Mouse (Mus musculus): ENCODE measurements around the gene Lipe. TPM values are rescaled to one million over a fixed set of nuclear protein-coding genes. Genes with fewer than 3 reads are reported as not detected.

Gene Lipe
- polyA plus RNA-seq, 1 experiment, result 24.8 TPM

DNA sequence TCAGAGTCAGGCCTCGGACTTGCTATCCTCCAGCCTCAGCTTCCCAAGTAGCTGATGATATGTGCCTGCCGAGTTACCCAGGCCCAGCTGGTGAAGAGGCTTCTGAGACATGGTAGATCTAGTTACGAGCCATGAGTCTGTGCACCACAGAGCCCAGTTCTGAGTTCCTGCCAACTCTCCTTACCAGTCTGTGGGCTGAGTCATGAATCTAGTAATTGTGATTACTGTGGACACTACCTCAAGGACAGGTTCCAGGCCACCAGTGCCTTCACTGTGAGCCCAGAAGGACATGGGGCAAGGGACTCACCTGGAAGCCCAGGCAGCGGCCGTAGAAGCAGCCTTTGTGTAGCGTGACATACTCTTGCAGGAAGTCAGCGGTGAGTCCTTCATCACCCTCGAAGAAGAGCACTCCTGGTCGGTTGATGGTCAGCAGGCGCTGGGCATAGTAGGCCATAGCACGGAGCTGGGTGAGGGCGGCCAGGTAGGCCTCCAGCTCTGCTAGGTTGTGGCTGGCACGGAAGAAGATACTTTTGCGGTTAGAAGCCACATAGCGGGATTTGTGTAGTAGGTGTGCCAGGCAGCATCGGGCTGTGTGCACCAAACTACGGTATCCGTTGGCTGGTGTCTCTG, 10.6 kb downstream of the Lipe start:
- DNase-seq (ENCODE audit: low spot score), result peak; percentile 20

GRCm38 (mm10) chr7:25385850-25386555, 12.5 kb downstream of the Lipe start:
- peak; percentile 70 for DNase-seq (ENCODE audit: low spot score)

DNA sequence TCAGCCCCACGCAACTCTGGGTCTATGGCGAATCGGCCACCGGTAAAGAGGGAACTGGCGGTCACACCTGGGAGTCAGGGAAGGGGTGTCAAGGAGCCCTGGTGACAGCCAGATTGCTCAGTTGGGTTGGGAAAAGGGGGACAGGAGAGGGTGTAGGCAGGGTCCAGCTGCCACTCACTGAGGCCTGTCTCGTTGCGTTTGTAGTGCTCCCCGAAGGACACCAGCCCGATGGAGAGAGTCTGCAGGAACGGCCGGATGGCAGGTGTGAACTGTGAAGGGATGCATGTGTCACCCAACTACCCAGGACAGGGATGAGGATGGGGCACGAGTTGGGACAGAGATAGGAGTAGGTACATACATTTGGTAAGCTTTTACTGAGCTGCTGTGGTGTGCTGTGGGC, 13.3 kb downstream of the Lipe start:
- peak; percentile 19 for DNase-seq (ENCODE audit: low spot score)

- no peak for DNase-seq (ENCODE audit: low spot score)
Observed at GRCm38 (mm10) chr7:25384818-25385217, 13.7 kb downstream of the Lipe start.

DNA sequence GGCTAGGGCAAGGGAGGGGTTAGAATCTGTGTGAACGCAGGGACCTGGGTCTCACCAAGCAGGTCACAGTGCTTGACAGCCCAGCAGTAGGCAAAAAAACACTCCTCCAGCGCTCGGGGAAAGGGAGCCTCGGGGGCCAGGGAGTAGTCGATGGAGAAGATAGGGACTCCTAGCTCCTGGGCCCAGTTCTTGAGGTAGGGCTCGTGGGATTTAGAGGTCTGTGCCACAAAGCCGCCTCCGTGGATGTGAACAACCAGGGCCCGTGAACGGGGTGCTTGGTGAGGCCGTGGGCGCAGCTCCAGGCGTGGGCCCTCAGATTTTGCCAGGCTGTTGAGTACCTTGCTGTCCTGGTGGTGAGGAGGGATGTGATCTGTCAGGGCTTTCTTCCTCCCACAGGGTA, 14.2 kb downstream of the Lipe start:
- no peak for DNase-seq (ENCODE audit: low spot score)

- no peak for DNase-seq (ENCODE audit: low spot score)
Observed at GRCm38 (mm10) chr7:25383891-25384290, 14.6 kb downstream of the Lipe start.

GRCm38 (mm10) chr7:25383385-25383784, 15.1 kb downstream of the Lipe start:
- no peak for DNase-seq (ENCODE audit: low spot score)

- DNase-seq (ENCODE audit: low spot score), result no peak
Observed at GRCm38 (mm10) chr7:25382541-25382940, 16.0 kb downstream of the Lipe start.

DNA sequence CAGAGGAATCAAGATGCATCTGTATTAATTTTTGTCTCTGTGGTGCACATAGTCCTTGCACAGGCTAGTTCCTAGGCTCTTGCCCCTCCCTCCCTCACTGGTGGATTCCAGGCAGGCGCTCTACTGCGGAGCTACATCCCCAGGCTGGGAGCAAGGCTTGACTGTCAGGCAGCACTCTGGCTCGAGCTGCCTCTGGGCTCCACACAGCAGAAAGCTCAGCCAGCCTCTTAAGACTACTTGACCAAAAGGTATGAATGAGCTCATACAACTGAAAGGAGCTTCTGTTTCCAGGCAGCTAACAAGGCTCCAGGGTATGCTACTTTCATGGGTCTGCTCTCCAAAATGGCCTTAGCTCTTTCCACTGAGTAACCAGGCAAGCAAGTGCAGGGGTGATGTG, 17.2 kb downstream of the Lipe start:
- DNase-seq (ENCODE audit: low spot score), result no peak

GRCm38 (mm10) chr7:25380392-25381283, 17.9 kb downstream of the Lipe start:
- DNase-seq (ENCODE audit: low spot score), result no peak

DNA sequence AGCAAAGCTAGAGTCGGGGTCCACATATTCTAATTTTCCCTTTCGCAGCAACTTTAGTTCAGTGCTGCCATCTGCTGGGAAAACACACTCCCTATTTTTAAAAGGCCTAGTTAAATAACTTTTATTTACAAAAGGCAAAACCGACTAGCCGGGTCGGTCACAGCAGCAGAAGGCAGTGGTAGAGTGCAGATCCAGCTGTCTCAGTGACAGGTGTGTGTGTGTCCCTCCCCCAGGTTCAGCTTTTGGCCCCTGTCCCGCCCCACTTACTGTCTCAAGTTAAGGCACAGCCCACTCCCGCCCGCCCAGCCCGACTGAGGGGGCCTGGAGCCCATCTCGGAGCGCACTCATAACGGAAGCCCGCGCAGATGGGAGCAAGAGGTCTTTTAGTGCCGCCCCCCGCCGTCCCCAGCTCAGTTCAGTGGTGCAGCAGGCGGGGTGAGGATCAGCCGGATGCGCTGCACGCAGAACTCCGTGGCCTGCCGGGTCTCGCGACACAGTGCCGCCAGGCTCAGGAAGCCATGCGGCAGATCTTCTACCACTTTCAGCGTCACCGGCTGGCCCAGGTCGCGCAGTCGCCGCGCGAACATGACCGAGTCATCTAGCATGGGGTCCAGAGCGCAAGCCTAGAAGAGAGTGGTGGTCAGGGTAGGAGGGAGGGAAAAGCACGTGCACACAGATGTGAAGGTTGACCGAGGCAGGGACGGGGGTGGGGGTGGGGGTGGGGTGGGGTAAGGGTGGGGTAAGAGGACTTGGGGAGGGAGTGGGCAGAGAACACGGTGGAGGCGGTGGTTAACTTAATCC, 18.8 kb downstream of the Lipe start:
- DNase-seq (ENCODE audit: low spot score), result no peak

- DNase-seq (ENCODE audit: low spot score), result no peak
Observed at GRCm38 (mm10) chr7:25378181-25379100, 20.1 kb downstream of the Lipe start.

- DNase-seq (ENCODE audit: low spot score), result no peak
Observed at GRCm38 (mm10) chr7:25377100-25377700, 21.3 kb downstream of the Lipe start.

DNA sequence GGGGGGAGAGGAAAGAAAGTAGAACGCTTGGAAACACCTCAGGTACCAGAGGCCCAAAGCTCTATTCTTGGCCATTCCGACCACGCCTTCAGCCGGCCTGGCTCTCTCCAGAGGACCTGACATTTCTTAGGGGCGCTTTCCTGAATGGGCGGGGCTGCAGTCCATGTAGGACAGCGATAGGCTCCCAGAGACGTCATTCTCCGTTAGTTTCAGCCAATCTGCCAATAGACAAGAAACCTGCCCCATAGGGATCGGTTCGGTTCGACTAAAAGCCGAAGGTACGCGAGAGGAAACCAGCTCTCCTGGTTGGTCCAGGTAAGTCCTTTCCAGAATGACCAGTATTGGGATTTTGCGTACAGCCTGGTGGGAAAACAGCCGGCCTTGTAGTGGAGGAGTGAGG, 22.0 kb downstream of the Lipe start:
- DNase-seq (ENCODE audit: low spot score), result peak; percentile 61

DNA sequence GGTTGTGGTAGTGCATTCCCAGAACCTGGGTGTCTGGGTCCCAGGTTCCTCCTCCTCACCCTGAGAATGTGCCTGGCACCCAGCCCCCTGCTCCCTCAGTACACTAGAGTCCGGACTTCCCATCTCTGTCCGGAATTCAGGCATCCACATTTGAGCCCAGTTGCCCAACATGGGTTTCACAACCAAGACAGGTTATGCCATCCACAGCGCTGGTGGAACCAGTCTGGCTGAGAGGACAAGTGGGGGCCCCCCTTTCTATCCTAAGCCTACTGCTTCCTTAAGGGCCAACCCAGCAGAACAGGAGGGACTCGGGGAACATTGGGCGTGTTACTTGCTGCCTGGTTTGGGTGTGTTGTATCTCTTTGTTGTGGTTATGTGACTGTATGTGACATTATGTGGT, 26.1 kb downstream of the Lipe start:
- DNase-seq (ENCODE audit: low spot score), result no peak

DNA sequence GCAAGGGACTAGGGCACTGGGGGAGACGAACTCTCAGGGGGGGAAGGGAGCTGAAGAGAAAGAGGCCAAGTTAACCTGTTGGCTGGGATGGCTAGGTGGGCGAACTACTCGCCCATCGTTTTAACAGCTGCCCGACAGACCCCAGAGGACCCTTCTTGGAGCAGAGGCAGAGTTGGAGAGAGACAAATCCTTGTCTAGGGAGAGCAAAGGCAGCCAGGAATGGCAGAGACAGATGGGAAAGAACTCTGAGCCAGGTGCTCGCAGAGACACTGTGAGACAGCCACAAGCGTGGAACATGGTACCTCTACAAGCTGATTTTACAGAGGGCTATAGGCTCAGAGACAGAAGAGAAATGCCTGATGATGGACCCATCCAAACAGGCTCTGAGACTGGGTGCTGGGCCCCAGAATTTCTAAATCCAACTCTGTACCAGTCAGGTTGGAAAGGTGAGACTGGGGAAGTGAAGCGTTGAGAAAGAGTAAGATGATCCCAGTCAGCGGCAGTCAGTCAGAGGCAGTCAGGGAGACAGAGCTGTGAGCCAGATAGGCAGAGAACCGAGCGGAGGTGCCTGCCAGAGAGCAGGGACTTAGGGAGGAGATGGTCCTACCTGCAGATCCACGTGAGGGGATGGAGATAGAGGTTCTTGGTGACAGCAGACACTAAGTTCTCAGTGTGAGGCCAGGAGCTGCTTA, 29.3 kb downstream of the Lipe start, which contains the start of gene Cnfn:
Gene Cnfn (minus strand): TSS at position 667 of the 692 bp plus-strand sequence.
- no peak for DNase-seq (ENCODE audit: low spot score)

DNA sequence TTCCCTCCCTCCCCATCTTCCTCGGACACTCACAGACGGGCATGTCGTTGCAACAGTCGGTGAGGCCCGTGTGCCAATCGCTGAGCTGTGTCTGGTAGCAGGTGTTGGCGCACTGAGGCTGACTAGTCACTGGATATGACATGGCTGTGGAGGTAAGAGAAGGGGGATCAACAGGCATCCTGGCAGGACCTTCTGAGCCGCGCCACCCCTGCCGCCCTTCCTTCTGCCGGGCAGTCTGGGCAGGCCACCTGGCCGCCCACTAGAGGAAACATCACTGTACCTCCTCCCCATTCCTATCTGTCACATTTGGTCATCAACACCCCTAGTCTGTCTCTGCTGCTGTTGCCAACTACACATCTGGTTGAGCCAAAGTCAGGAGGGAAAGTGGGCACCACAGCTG, 30.2 kb downstream of the Lipe start:
- no peak for DNase-seq (ENCODE audit: low spot score)

DNA sequence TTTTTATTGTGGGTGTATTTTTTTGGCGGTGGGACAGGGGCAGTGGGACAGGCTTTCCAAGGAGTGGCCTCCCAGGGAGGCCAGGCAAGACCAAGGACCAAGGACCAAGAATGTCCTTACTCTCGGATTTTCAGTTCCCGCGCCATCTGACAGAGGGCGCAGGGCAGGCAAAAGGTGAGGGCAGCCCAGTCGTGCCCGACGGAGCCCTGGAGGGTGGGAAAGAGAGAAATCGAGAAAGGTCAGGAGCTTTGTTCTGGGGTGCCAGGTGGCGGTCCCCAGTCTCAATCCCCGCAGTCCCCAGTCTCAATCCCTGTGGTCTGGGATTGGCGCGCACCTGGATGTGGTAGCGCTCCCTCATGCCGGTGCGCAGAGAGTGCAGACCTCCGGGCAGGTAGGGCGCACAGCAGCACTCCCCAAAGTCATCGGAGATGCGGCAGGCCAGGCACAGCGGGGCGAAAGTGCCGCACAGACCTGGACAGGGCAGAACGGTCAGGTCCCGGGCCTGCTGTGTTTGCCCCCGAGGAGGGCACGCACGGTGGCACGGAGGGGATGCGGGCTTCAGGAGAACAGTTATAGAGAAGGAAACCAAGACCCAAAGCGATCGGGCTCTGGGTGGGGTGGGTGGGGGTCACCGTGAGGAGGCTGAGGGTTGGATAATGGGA, 30.7 kb downstream of the Lipe start:
- no peak for DNase-seq (ENCODE audit: low spot score)
